Mouse (Mus musculus): ENCODE data around the gene Dnase1l1.
A peak's percentile ranks its signal among the peaks of the same experiment; 100 is the strongest.

Gene Dnase1l1

DNA sequence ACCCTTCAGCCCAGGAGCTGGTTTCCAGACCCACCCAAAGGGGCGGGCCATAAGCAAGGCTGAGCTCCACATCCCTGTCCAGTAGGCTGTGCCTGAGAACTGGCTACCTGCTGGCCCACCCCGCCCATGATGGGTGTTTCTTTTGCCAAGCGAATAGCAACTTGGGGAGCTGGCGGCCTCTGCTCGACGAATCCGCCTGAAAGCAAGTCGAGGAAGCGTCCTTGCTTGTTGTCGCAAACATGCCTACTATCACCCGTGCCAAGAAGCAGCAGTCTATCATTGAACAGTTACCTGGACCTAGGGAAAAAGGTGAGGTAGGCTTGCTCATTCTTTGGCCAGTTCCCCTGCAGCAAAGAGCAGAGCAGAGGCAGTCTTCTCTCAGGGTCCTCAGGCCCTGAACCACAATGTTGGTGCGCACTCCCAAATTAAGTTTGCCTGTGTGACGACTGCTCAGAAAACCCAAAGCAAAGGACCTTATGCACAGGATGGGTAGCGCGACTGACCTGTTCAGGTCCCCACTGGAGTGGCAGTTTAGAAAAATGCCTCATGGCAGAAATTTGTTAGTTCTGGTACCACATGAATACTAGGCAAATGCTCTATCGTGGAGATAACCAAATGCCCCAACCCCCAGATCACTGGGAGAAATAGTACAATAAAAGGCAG, at the start of gene Dnase1l1, which contains the start of gene Taz:
Gene Dnase1l1 (minus strand): TSS at position 606 of the 663 bp plus-strand sequence.
Gene Taz (plus strand): TSS at position 181 of the 663 bp plus-strand sequence.
- peak; percentile 49 to 59 for DNase-seq

DNA sequence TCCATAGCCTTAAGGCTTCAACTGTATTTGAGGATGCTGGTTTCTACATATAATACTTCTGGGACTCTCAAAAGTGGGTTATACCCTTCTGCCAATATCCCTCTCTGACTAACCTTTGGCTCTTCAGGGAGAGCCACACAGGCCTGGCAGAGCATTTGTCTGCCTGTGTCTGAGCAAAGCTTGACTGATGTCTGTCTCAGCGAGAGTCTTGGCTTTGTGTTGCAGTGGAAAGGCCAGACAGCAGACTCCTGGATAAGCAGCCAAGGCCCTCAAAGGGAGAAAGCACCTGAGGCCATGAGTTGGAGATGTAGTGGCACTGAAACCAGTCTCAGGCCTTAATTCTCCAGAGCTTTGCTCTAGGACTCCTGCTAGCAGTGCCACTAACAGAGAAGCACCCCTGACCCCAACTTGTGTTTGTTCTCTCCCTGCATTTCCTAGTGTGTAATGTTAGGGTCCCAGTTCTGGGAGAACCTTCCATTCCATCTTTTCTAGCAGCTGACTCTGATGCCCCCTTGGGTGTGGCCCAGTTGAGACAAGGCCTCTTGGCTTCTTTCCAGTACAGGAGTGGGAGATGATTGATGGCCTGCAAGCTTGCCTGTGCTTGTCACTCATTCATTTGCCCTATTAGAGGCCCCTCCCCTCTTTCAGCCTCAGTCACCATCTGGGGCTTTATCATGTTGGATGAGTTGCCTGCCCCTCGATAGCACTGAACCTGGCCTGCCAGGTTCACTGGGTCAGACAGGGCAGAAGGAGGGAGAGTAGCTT, 48.2 kb upstream of the Dnase1l1 start:
- no peak for DNase-seq

DNA sequence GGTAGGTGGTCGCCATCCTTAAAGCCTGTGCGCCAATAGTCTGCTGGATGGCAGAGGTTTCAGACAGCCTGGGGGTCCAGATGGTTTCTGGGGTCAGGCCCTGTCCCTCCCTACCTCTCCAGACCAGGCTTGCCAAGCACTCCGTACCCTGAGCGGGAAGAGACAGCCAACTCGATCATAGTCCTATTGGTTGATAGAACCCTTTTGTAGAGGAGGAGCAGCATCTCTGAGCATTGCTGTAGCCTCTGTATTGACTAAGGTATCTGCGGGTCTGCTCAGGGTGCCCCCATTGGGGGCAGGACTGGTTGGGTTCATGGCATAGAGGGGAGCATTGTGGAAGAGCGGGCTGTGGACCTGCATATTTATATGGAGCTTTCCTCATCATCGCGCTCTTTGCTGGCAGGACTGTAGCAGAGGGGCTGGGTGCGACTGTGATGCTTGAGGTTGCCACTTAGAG, 47.1 kb upstream of the Dnase1l1 start:
- DNase-seq = no peak

DNA sequence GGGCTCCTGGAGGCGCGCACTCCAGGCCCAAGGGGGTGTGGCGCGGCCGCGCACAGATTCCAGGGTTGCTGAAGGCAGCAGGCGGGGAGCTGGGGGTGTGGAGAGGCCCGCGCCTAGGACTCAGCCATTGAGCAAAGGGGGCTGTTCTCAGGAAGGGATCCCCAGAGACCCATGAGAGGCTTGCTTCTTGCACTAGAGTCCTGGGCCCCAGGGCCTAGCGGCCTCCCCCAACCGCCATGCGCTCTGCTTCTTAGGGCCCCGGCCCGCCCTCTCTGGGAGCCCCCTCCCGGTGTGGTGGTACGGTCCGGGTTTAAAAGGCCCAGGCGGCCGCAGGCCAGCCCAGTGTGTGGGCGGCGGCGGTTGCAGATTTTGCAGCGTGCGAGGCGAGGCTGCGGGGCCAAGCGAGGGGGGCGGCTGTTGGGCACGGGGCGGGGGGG, 46.6 kb upstream of the Dnase1l1 start, which contains the start of gene Plxna3:
Gene Plxna3 (plus strand): TSS at position 342 of the 437 bp plus-strand sequence.
- peak; percentile 72 to 74 for DNase-seq

DNA sequence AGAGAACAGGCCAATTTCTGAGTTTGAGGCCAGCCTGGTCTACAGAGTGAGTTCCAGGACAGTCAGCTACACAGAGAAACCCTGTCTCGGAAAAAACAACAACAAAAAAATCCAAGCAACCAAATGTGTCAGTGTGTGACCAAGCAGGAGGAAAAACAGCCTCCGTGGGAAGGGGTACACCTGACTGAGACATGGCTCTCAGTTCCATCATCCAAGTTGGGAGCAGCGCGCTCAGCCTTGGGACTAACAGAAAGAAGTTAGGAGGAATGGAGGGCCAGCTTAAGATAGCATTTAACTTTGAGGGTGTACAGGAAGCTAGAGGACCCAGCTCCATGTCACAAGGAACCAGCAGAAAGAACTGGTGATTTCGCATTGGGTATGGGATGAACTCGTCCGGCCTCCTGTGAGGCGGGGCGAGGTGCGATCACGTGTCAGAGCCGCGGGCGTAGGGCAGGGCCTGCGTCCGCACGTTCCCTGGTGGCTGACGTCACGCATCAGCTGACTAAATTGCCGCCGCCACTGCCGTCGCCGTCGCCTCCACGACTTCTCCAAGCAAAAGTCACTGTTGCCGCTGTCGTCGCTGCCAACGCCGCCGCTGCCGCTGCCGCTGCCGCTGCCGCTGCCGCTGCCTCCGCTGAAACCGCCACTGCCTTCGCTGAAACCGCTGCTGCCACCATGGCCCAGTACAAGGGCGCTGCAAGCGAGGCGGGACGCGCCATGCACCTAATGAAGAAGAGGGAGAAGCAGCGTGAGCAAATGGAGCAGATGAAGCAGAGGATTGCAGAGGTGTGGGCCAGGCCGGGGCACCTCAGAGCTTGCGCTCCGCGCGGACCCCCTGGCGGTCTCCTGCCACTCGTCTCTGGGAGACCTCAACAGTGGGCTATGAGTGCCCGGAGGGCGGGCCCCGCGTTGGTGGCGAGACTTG, 30.7 kb upstream of the Dnase1l1 start, which contains the start of gene Fam50a:
Gene Fam50a (plus strand): TSS at position 494 of the 925 bp plus-strand sequence.
- peak; percentile 86 to 90 for DNase-seq

DNA sequence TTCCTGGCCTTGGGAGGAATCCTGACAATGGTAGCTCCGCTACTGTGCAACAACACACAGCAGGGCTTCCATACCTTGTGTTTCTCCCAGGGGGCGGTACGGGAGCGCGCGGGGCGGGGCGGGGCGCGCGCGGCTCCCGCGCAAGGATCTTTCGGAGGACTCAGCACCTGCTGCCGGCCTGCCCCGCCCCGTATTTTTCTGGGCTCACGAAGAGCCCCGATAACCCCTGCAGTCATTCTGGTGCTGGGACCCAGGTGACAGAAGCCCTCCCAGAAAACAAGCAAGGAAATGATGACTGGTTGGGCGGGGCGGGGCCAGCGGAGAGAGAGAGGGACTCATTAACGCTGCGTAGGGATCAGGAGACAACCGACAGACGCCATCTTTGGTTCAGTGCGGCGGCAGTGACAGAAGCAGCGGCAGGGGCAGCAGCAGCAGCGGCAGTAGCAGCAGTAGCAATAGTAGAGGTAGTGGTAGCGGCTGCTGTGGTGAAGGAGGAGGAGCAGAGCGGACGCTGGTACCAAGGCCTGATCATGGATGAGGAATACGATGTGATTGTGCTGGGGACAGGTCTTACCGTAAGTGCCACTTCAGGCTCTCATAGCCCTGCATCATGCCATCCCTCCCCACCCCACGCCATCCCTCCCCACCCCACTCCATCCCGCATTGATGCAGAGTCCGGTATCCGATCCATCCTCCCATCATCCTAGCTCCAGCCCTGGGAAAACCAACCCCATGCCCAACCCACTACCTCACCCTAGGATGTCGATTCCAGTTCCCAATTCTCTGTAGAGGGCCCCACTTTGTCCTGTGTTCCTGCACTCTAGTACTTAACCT, 22.9 kb upstream of the Dnase1l1 start, which contains the start of gene Gdi1:
Gene Gdi1 (plus strand): TSS at position 132 of the 834 bp plus-strand sequence.
- peak; percentile 81 to 83 for DNase-seq

DNA sequence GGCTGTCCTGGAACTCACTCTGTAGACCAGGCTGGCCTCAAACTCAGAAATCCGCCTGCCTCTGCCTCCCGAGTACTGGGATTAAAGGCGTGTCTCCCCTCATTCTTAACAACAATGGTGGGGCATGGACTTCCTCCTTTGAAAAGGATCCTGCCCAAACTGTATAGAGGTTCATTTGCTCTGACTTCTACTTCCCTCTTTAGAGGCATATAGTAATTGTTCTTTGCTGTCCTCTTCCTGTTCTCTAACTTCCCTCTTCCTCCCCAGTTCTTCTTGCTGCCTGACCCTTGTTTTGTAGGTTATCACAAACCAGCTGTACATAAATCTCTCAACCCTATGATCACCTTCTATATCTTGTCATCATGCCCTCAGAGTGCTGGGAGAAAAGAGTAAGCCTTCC, 17.6 kb upstream of the Dnase1l1 start:
- peak in 1 of 2 experiments; percentile 22 for DNase-seq

DNA sequence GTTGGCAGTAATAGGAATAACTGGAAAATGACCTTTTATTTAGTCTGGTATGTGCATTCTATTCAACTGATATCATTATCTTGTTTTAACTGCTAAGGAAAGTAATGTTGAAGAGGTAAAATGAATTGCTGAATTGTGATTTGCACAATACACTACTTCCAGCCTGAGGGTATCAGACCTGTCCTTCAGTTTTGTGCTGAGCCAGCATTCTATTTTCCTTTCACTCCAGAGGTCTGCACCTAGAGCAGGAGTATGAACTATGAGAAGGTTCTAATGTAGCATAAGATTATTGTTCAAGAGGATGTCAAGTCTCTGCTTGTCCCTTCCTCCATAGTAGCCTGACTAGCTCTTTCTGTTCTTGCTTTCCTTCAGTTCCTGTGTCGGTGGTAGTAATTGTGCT, 16.2 kb upstream of the Dnase1l1 start:
- DNase-seq = no peak

DNA sequence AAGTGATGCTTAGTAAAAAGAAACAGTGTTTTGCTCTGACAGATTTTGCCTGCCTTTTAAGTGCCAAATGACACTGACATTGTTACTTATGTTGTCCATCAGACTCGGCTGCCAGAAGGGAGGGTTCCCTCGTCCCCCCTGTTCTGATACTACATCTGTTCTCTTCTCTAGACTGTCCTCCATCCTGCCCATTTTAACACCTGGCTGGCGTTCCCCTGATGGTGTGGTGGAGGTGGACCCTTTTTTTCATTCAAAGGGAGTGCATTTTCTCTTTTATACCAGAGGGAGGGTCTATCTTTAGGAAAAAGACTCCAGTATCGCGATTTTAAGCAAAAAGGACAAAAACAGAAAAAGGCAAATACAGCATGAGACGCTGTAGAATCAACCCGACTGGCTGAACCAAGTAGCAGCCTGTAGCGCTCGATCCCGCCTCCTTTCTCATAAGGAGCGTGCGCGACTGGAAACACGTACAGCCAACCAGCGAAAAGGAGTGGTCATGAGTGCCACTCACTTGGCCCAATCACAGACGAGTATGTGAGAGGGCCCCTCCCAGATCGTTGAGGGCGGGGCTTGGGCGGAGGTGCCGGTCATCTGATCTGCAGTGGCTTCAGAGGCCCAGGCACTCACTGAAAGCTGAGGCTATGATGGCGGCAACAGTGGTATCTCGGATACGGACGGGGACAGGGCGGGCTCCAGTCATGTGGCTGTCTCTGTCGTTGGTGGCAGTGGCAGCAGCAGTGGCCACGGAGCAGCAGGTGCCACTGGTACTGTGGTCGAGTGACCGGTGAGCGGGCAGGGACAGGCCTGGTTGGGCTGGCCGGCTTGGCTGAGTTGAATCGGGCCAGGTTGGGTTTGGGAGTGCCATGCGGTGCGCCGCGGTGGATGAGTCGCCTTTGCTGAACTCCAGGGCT, 14.7 kb upstream of the Dnase1l1 start, which contains the start of gene Atp6ap1:
Gene Atp6ap1 (plus strand): TSS at position 560 of the 911 bp plus-strand sequence.
- peak; percentile 90 to 95 for DNase-seq

DNA sequence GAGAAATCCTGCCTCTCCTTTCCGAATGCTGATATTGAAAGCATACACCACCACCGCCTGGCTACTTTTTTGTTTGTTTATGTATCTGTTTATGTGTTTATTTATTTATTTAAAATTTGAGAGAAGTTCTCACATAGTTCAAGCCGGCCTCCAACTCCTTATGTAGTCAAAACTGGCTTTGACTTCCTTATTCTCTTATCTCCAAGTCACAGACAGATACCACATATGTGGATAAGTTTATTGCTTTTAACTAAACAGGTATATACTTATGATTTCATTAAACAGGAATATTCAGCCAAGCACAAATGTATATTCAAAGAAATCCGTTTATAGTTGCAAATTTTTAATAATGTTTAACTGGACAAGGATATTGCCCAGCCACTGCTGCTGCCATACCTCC, 11.3 kb upstream of the Dnase1l1 start:
- no peak for DNase-seq

DNA sequence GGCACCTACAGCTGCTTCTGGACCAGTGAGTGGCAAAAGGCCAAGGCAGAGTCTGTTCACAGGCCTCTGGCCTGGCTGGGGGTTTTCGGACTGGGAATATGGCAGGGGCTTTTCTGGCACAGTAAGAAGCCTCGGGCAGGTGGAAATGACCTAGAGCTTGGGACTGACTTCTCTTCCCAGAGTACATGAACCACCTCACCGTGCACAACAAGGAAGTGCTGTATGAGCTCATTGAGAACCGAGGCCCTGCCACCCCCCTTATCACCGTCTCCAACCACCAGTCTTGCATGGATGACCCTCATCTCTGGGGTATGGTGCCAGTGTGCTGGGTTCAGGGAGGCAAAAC, 928 bp upstream of the Dnase1l1 start:
- peak in 1 of 2 experiments; percentile 37 for DNase-seq

DNA sequence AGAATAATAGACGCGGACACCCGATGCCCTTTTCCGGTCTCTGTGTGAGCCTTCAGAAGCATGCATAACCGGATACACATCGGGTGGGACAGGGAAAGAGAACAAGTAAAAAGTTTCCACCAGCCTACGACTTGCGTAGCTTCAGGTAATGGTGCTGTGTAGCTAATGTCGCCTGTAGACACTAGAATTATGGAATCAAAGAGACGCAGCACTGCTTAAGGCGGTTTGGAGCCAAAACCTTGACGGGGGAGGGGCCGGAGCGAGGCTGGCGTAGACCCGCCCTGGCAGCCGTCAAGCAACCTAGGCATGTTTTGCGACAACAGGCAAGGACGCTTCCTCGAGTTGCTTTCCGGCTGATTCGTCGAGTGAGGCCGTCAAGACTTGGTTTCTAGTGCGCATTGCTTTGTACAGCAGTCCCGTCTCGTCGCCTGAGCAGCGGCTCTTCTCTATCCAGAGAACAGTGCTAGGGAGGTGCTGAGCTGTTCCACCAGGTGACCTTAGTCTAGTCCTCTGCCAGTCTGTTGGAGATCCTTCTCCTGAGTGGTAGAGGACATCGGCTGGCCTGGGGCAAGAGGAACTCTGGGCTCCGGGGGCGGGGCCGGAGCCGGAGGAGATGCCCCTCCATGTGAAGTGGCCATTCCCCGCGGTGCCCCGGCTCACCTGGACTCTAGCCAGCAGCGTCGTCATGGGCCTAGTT, 406 bp upstream of the Dnase1l1 start:
- peak; percentile 80 to 83 for DNase-seq

DNA sequence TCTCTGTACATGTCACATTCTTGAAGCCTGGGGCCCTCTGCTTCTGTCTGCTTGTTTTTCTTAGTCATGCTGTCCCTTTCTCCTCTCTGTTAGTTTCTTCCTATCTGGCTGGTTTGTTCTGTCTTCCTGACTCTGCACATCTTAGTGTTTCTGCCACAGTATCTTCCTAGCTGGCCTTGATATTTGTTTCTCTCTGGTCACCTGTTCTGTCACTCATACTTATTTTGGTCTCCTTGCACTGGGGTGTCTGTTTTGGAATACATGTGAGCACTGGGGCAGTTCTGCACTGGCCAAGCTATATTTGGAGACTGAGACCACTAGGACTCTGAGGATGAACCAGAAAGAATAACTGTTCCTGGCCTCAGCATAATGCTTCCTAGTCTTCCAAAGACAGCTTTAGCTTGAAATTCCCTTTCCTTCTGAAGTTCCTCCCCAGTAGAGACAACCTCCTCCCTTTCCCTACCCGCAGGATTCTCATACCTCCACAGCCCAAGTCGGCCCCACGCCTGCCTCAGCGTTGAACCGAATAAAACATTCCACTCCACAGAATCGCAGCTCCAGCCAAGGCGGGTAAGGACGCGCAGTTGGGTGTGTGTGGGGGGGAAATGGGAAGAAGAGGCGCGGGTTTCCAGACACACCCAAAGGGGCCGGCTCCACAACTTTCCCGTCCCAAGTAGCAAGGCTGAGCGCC, 951 bp downstream of the Dnase1l1 start:
- no peak for DNase-seq

DNA sequence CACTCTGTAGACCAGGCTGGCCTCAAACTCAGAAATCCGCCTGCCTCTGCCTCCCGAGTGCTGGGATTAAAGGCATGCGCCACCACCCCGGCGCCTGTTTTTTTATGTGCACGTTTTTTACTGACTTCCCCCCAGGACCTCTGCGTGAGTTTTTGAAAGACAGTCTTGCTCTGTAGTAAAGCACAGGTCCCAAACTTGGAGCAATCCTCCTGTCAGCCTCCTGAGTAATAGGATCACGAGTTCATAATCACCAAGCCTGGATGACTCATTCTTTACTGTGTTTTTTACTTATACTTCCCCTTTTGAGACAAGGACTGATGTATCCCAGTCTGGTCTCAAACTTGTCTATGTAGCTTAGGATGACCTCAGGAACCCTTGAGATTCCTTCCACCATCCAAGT, 4.2 kb downstream of the Dnase1l1 start:
- no peak for DNase-seq

DNA sequence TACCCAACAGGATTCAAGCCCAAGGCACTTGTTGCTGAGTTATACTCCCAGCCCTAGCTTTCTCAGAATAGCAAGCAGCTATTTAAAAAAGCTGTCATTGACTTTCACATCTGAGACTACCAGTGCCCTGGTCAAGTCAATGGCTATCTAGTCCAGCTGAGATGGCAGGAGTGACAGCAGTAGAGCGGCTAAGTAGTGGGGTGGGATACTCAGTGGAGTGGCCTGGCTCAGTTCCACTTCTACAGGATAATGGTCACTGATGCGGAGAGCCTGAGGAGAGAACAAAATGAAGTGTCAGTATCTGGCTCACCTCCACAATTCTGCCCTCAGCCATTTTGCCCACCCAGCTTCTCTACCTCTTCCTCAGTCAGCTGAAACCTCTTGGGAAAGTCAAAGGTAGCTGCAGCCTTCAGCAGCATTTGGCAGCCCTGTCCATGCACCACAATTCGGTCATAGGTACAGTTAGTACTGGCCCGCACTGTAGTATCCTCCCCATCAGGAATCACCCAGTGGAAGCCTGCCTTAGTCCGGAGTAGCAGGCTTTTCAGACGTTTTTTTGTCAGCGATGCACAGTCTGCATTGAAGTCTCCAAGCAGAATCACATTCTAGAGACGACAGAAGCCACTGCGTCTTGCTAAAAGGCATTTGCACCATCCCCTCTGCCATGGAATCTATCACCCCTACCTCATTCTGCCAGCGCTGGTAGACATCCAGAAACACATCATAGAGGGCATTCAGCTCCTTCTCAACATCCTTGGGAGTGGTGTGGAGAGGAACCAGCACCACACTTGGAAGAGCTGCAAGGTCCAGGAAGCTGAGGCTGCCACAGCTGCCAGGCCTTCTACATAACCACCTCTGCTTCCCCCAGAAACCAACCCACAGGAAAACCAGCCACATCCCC, 8.5 kb downstream of the Dnase1l1 start:
- no peak for DNase-seq

DNA sequence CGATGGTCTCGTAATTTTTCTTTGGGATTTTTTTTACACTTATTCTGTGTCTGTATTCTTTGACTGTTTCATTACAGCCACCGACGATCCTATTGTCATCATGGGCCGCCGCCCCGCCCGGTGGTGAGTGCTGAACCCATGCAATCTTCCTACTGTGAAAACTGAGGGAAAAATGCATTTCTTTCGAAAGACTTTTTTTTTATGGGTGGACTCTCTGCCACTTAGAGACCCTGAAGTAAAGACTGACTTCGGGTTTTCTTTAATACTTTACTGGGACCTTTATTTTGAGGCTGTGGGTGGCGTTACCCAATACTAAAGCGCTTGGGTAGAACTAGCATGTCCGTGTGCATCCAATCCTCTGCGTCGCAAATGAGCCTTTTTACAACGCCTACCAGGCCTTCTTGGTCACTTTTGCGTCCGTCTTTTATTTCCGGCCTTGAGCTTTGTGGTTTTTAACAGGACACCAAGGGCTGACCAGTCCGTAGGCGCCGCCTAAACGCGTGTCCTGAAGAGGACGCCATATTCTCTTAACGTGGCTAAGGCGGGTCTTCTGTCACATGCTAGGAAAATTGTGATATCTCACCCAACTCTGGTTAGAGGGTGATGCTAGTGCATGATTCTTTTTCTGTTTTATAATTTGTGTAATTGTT, 11.1 kb downstream of the Dnase1l1 start:
- DNase-seq = peak; percentile 51 to 58

DNA sequence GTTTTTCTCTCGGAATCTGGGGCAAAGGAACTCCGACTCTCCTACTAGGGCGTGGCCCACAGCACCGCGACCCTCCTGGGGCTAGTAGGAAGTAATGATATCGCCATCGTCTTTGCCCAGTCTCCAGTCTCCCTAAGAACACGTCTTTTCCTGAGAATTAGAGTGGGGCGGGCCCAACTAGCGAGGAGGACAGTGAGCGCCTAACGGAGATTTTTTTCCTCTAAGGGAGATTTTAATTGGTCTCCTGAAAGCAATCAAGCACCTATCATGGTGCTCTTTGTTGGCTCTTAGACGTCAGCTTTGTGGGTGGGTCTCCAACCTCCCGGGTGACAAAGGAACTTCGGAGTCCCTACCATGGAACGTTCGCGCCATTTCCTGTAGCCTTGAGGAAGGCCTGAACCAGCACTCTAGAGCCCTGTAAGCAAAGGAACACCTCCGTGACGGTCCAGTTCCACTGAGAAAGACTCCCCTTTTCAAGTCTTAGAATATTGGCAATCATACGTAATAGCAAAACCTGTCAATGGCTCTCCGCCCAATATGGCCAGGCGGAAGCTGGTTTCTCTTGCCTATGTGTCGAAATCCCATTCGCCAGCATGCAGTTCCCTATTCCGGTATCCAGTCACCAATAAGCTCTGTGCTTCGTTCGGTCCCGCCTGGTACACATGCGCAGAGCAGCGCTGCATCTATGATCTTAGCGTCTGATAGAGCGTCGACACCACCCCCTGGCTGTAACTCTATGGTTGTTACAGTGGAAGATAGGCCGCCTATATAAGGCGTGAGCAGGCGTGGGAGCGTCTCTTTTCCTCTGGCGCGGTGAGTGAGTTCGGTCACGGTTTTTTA, 11.9 kb downstream of the Dnase1l1 start, which contains the start of gene Rpl10:
Gene Rpl10 (plus strand): TSS at position 751 of the 840 bp plus-strand sequence.
- peak; percentile 92 to 93 for DNase-seq
